Mouse (Mus musculus) testis, postnatal 10 days (tissue): ENCODE data around the gene Rab12.

Experiments used
- DNase-seq: peaks from one replicate; pipeline ENCODE4 v3.0.0; 2021; ENCODE audit warnings: low spot score

The Rab12 gene

GRCm38 (mm10) chr17:66498598-66498997 lies 20.9 kb downstream of the Rab12 start:
- DNase-seq: no peak

GRCm38 (mm10) chr17:66496589-66496988 lies 22.9 kb downstream of the Rab12 start:
- DNase-seq: no peak

- no peak for DNase-seq
Measured at GRCm38 (mm10) chr17:66490022-66490601, 29.4 kb downstream of the Rab12 start.

- DNase-seq: no peak
Measured at GRCm38 (mm10) chr17:66486576-66486975, 33.0 kb downstream of the Rab12 start.

- DNase-seq: peak; percentile 85
Measured at GRCm38 (mm10) chr17:66485742-66486141, 33.8 kb downstream of the Rab12 start.

GRCm38 (mm10) chr17:66484965-66485364 lies 34.6 kb downstream of the Rab12 start:
- DNase-seq: no peak

- no peak for DNase-seq
Measured at GRCm38 (mm10) chr17:66483651-66484454, 35.7 kb downstream of the Rab12 start.

GRCm38 (mm10) chr17:66481295-66481694 lies 38.2 kb downstream of the Rab12 start:
- no peak for DNase-seq

GRCm38 (mm10) chr17:66480491-66481278 lies 38.8 kb downstream of the Rab12 start:
- no peak for DNase-seq

GRCm38 (mm10) chr17:66479813-66480490 lies 39.6 kb downstream of the Rab12 start:
- DNase-seq: peak; percentile 58

- peak; percentile 61 for DNase-seq
Measured at GRCm38 (mm10) chr17:66479311-66479710, 40.2 kb downstream of the Rab12 start.

GRCm38 (mm10) chr17:66473205-66473604 lies 46.3 kb downstream of the Rab12 start:
- no peak for DNase-seq

- no peak for DNase-seq
Measured at GRCm38 (mm10) chr17:66471775-66472174, 47.8 kb downstream of the Rab12 start.

- DNase-seq: no peak
Measured at GRCm38 (mm10) chr17:66471252-66471651, 48.3 kb downstream of the Rab12 start.

GRCm38 (mm10) chr17:66470020-66470419 lies 49.5 kb downstream of the Rab12 start:
- DNase-seq: no peak

GRCm38 (mm10) chr17:66457278-66457677 lies 62.3 kb downstream of the Rab12 start:
- DNase-seq: no peak

GRCm38 (mm10) chr17:66451143-66451542 lies 68.4 kb downstream of the Rab12 start:
- DNase-seq: peak; percentile 95

- DNase-seq: no peak
Measured at GRCm38 (mm10) chr17:66450526-66451070, 68.9 kb downstream of the Rab12 start.

- DNase-seq: peak; percentile 85
Measured at GRCm38 (mm10) chr17:66449460-66450341, 69.8 kb downstream of the Rab12 start, which contains the start of gene Mtcl1. Mtcl1 (minus strand) TSS chr17:66449750.
